ENCODE assay signal across 17 mouse cellular contexts in the genomic region with DNA sequence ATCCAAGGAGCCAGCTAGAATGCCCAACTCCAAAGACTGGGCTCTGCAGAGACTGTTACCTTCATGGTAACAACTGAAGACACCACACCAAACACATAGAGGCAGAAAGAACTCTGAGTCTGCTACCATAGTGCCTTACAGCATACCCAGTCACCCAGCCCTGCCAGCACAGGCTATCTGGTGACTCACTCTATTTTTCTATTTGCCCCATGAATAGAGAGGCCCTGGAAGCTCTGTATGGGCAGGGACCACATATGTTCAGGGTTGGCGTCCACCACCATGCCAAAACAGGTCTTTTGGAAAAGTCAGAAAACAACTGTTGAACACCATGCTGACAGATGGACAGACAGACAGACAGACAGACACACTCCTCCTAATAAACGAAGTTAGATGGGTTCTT. TPM values are rescaled to one million over a fixed set of nuclear protein-coding genes. Genes with fewer than 3 reads are reported as not detected.
DNase-seq lines count a peak whose midpoint lies in the region; ATAC-seq and TF ChIP-seq lines count a peak whose summit lies in the region.
"Had no signal": no experiment of that assay in that cellular context is flagged by ENCODE, and none has a peak within 500 bp of the region (broad histone marks: within the 10 kb centered on the region; RNA-seq: fewer than 3 reads in every experiment).

No protein-coding gene starts in this region.

- H3K4me1 ChIP-seq in kidney, embryonic 15.5 days: peaks cover 32% of the 10 kb centered on the region
- H3K4me1 ChIP-seq in lung, postnatal 0 days (ENCODE audit: insufficient read depth, low read depth, low read length): peaks cover 6% of the 10 kb centered on the region; the same call in 1 of the 2 replicates
- H3K4me1 ChIP-seq in intestine, embryonic 15.5 days (replicated peaks): peaks cover 25% of the 10 kb centered on the region
- H3K4me1 ChIP-seq: megakaryocyte, embryonic 14.5 days had no signal

- TF ChIP-seq EP300 in lung, postnatal 0 days (IDR thresholded peaks at IDR 0.05): no peak

- no peak overlapping the region for H3K4me2 ChIP-seq in kidney, embryonic 15.5 days
- no peak overlapping the region for H3K4me2 ChIP-seq in lung, postnatal 0 days (replicated peaks; ENCODE audit: low read depth, low read length)
- H3K4me2 ChIP-seq in intestine, embryonic 15.5 days (replicated peaks): 0 out of 2 replicates have a peak overlapping the region, but pooled peaks have one; percentile 29
- H3K4me2 ChIP-seq: midbrain, embryonic 15.5 days had no signal

- ATAC-seq in kidney, embryonic 15.5 days (replicated peaks; ENCODE audit: low FRiP score): peak; percentile 9; the same call in 1 of the 2 replicates
- peak; percentile 12 for ATAC-seq in lung, postnatal 0 days
- no peak for ATAC-seq in intestine, embryonic 15.5 days
- ATAC-seq: forebrain, embryonic 16.5 days; midbrain, embryonic 15.5 days had no signal

- H3K9me3 ChIP-seq in kidney, embryonic 15.5 days (replicated peaks): no peaks in the 10 kb centered on the region
- no peaks in the 10 kb centered on the region for H3K9me3 ChIP-seq in lung, postnatal 0 days (ENCODE audit: low read length)
- H3K9me3 ChIP-seq in intestine, embryonic 15.5 days: no peaks in the 10 kb centered on the region
- H3K9me3 ChIP-seq: midbrain, embryonic 15.5 days had no signal

- DNase-seq in kidney, adult 11 months: no peak
- no peak for DNase-seq in lung, postnatal 0 days (ENCODE audit: low spot score)
- no peak for DNase-seq in lung, postnatal 4 days
- DNase-seq in right cerebral cortex, postnatal 14 days: no peak
- no peak for DNase-seq in cerebellum, postnatal 10 days
- DNase-seq: adrenal gland, postnatal 10 days; cerebellum, postnatal 14 days; left cerebral cortex, postnatal 4 days; lung, adult 18-20 months; retina, postnatal 1 day; thymus, adult 2 months had no signal

- no peaks in the 10 kb centered on the region for H3K36me3 ChIP-seq in kidney, embryonic 15.5 days
- H3K36me3 ChIP-seq in lung, postnatal 0 days (ENCODE audit: insufficient read depth, low read length): no peaks in the 10 kb centered on the region
- no peaks in the 10 kb centered on the region for H3K36me3 ChIP-seq in intestine, embryonic 15.5 days
- H3K36me3 ChIP-seq: midbrain, embryonic 15.5 days had no signal

- no peak overlapping the region for H3K4me3 ChIP-seq in kidney, embryonic 15.5 days (replicated peaks)
- H3K4me3 ChIP-seq in lung, postnatal 0 days (ENCODE audit: low read depth, low read length): no peak overlapping the region
- H3K4me3 ChIP-seq in intestine, embryonic 15.5 days (replicated peaks): no peak overlapping the region
- H3K4me3 ChIP-seq: left cerebral cortex, adult 2 months; megakaryocyte, embryonic 14.5 days; midbrain, embryonic 15.5 days had no signal

- no peak for TF ChIP-seq CTCF in lung, postnatal 0 days (IDR thresholded peaks at IDR 0.05)

- H3K27me3 ChIP-seq in kidney, embryonic 15.5 days: no peaks in the 10 kb centered on the region
- no peaks in the 10 kb centered on the region for H3K27me3 ChIP-seq in lung, postnatal 0 days (replicated peaks; ENCODE audit: insufficient read depth, low read length)
- H3K27me3 ChIP-seq in intestine, embryonic 15.5 days (replicated peaks): no peaks in the 10 kb centered on the region
- H3K27me3 ChIP-seq: midbrain, embryonic 15.5 days had no signal

- WGBS in kidney, embryonic 15.5 days: 79% methylated on average over 2 of the region's 2 CpGs
- 79% methylated on average over 2 of the region's 2 CpGs for WGBS in lung, postnatal 0 days
- 83% methylated on average over 2 of the region's 2 CpGs for WGBS in intestine, embryonic 15.5 days

- H3K9ac ChIP-seq in kidney, embryonic 15.5 days: no peak overlapping the region
- no peak overlapping the region for H3K9ac ChIP-seq in lung, postnatal 0 days (replicated peaks; ENCODE audit: low read depth)
- H3K9ac ChIP-seq in intestine, embryonic 15.5 days: no peak overlapping the region
- H3K9ac ChIP-seq: midbrain, embryonic 15.5 days had no signal

- peak overlapping the region; percentile 72 for H3K27ac ChIP-seq in kidney, embryonic 15.5 days
- H3K27ac ChIP-seq in lung, postnatal 0 days (ENCODE audit: low read length): peak overlapping the region; percentile 63; the same call in 1 of the 2 replicates
- H3K27ac ChIP-seq in intestine, embryonic 15.5 days: peak overlapping the region; percentile 73
- H3K27ac ChIP-seq: left cerebral cortex, adult 2 months; midbrain, embryonic 15.5 days had no signal

RNA-seq across cellular contexts. Expression of a gene that starts 49.0 kb away (rescaled TPM):
- 16.8 and 18.3 TPM in 2 replicates for polyA plus RNA-seq in kidney, embryonic 15.5 days (2015; fragmentation: Nextera tagmentation; extraction: Ambion mirVana)
- 15.5 and 18.8 TPM in 2 replicates for polyA plus RNA-seq in lung, postnatal 0 days (2015; fragmentation: Nextera tagmentation; extraction: Ambion mirVana)
- 18.3 and 18.4 TPM in 2 replicates for polyA plus RNA-seq in intestine, embryonic 15.5 days (2015; fragmentation: Nextera tagmentation; extraction: Ambion mirVana)
